Mouse (Mus musculus): ENCODE data around the gene Mrpl32.

GRCm38 (mm10) chr13:14613553-14613952, 588 bp upstream of the Mrpl32 start:
- TF ChIP-seq CTCF (IDR thresholded peaks at IDR 0.05; ENCODE audit: low read depth, low read length) (no peak), TAL1 (conservative IDR thresholded peaks at IDR 0.05; ENCODE audit: low read depth, low read length) (no peak), POLR2AphosphoS5 (IDR thresholded peaks at IDR 0.05; ENCODE audit: insufficient replicate concordance, low read depth, low read length) (no peak)
